Comparison of ENCODE assay signal across 10 mouse cellular contexts in genomic region chrX:95437236-95437635, GRCm38 (mm10). TPM values are rescaled to one million over a fixed set of nuclear protein-coding genes. Genes with fewer than 3 reads are reported as not detected.
DNase-seq lines count a peak whose midpoint lies in the region.
"Had no signal": no experiment of that assay in that cellular context is flagged by ENCODE, and none has a peak within 500 bp of the region (broad histone marks: within the 10 kb centered on the region; RNA-seq: fewer than 3 reads in every experiment).

No protein-coding gene starts in this region.

- peak; percentile 12 to 46 for DNase-seq in heart, postnatal 10 days
- no peak for DNase-seq in heart, adult 8-10 months (ENCODE audit: low spot score)
- peak; percentile 3 for DNase-seq in right cerebral cortex, postnatal 4 days
- DNase-seq in right cerebral cortex, postnatal 25 days: no peak
- peak; percentile 23 to 54 for DNase-seq in gastrocnemius, adult 8-10 months (ENCODE audit: low spot score in 2 of 2)
- no peak for DNase-seq in ovary, postnatal 36 days (ENCODE audit: low spot score)
- DNase-seq in kidney, adult 8-10 months: no peak
- DNase-seq: cerebellum, postnatal 36 days; lung, postnatal 36 days; thymus, postnatal 14 days had no signal

- intact Hi-C loops in heart, postnatal 10 days (cut with DNase I): no loop called here

RNA-seq across cellular contexts. Expression of gene Amer1, which starts 7.4 kb away (rescaled TPM):
- 1 to 10 TPM; 6.4 to 9.0 TPM for total RNA-seq in heart, postnatal 10 days (2021)
- 1 to 10 TPM; 4.0 to 6.3 (median 4.6) TPM for total RNA-seq in heart, adult 8-10 months (2022)
- total RNA-seq in gastrocnemius, adult 8-10 months (2022): 1 to 10 TPM; 2.9 to 3.8 (median 3.3) TPM

Comparison
In these comparisons a context has a peak if more than half of its experiments do, and no peak if none do; other contexts are left out.
1. DNase-seq: peak in heart, postnatal 10 days (2 of 2), right cerebral cortex, postnatal 4 days (single experiment) and gastrocnemius, adult 8-10 months (2 of 2); none in heart, adult 8-10 months (single experiment), right cerebral cortex, postnatal 25 days (single experiment), ovary, postnatal 36 days (single experiment) and kidney, adult 8-10 months (0 of 2).